Mouse (Mus musculus) heart, postnatal 25 days (tissue): ENCODE measurements at regions not wholly inside any gene's neighbourhood (a gene's known extent, or its start where the extent isn't known, plus 50 kb on each side); places are given as distances from the start of the nearest gene placed in this dataset.

Experiments
- DNase-seq: peaks from one replicate; pipeline ENCODE4 v3.0.0; 2022; ENCODE audit warnings: low spot score
- intact Hi-C: fragments of 180-260 bp; cut with DNase I; formaldehyde crosslinking; loops from one replicate; pipeline ENCODE4 v1.15.1; 2025

DNA sequence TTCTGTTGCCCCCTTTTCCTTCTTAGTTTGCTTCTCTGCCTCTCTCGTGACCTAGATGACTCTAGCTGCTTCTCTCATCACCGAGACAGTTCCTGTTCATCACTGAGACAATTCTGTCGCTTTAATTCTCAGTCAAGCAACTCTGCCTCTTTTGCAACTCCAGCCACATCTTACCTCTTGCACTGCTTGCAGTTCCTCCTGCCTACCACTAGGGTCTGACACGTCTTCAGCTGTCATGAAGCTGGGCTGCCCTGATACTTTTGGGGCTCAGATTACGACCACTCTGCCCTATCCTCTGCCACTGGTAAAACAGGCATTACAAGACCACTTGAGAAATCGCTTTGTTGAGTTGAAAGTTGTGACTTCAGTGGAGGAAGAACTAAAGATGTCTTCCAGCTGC lies 216.9 kb upstream of the Fam98a start:
- DNase-seq = no peak
- intact Hi-C loops = no loop called here

DNA sequence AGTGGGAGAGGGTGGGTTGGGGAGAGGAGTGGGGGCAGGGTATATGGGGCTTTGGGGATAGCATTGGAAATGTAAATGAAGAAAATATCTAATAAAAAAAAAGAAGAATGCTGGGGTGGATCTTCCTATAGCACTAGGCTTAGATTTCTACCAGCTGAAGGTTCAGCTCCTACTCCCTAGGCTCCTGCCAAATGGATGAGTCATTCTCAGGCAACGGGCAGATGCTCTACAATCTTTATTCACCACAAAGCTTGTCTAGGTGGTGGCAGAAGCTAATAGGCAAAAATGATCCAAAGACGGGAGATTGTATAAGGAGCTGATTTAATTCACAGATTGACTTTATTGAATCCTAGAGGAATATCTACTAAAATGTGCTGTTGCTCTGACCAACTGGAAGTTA lies 211.6 kb upstream of the Fam98a start:
- intact Hi-C loops = no loop called here
- no peak for DNase-seq

DNA sequence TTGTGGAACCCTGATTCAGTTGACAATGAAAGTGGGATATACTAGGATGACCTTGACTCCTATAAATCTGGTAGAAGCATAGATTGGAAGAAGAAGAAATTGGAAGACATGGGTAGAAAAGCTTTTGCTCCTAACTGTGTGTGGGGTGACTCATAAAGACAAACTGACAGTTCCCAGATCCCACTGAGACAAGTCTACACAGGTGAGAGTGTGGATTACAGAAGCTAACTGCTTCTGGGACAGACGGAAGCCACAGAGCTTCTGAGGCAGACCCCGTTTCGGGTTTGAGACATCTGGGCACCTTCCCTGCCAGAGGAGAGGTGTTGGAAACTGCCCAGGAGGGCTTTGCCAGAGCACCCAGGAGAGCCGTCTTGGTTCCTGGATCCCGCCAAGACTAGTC lies 204.7 kb upstream of the Fam98a start:
- DNase-seq = no peak
- intact Hi-C loops = no loop called here

DNA sequence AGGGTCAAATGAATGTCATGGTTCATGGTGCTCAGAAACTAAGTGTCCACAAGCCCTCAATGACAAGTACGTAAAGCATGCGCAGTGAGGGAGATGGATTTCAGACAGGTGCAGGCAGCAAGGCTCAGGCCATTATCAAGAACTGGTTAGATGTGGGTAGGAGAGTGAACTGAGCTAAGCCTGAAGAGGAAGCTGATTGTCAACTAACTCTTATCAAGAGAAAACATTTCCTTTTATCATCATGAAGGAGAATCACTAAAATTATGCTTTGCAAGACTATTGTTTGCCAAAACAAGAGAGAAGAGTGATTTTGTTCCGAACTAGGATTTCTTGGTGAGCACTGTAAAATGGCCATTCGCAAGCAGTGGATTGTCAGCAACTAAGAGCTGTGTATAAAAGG lies 164.7 kb upstream of the Fam98a start:
- intact Hi-C loops = no loop called here
- no peak for DNase-seq

DNA sequence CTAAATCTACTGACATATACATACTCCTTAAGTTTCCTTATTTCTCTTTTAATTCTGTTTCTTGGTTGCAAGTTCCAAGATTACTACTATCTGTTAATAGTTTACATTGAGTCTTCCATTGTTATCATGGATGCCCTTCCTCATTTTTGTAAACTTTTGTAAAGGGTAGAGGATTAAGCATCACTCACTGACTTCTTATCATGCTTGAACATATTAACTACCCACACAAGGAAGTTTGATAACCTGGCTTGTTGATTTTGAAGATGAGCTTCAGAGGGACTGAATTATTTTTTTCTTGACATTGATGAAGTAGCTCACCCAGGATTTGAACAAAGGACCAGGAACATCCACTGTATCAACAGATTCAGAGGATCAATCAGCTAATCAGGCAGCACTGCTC lies 162.8 kb upstream of the Fam98a start:
- intact Hi-C loops = no loop called here
- DNase-seq = no peak

DNA sequence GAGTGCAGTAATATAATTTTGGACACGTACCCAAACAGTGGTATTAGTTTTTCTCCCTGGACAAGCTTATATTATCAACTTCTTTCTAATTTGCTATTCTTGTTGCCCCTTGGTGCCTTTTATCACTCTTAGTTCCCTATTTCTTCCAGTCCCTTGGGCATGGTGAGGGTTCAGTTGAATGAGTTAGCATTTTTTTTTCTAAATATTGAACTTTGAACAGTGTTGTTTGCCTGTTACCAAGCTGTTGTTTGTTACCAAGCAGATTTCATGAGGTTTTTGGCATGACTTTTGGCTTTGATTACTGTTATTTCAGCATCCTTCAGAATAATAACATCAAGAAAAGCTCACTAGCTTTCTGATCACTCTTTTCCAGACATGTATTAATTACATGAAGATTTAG lies 162.3 kb upstream of the Fam98a start:
- DNase-seq = no peak
- intact Hi-C loops = no loop called here

DNA sequence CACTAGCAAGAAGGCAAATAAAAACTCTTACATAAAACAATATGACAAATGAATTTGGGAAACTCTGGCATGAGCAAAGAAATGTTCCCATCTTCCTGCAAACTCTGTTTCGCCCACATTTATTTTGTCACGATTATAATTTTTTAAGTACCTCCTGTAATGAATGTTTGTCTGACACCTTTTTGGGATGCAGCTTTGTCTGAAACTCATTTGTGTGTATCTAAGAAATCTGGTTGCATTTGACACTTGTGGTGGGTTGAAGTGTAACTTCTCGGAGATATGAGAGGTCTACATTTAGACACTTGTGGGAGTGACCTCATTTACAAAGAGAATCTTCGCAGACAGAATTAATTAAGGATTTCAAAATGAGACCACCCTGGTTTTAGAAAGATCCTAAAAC lies 155.9 kb upstream of the Fam98a start:
- intact Hi-C loops = no loop called here
- DNase-seq = no peak

DNA sequence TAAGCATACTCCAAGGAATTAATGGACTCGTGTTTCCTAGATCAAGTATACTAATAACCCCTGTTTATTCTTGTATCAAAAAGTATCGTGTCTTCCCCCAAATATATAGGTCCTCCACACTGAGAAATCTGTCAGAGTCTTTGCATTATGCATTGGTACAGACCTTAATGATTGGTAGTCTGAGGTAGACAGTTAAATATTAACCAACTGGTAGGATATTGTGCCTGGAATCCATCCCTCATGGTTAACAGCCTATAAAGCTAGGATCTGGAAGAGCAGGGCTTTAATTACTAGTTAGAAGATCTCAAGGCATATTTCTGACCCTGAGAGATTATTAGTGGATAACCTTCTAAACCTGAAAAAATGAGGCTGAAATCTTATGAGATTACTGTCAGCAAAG lies 153.6 kb upstream of the Fam98a start:
- intact Hi-C loops = no loop called here

DNA sequence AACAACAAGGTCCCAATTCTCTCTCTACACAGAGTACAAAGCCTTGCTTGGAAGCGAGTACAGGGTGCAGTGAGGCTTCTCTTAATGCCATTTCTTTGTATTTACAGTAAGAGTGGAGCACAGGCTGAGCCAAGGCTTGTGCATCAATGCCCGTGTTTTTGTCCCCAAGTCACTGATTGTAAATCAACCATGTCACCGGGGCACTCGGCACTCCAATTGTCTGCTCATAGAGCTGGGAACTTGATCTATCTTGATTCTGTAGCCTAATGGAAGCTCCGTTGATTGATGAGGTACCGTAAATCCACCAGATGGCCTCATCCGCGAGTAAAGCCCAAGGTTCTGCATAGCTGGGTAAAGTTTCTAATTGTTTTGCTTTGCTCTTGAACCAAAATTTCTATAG lies 152.1 kb upstream of the Fam98a start:
- DNase-seq = no peak
- intact Hi-C loops = no loop called here

More for the DNA sequence above, 153.6 kb upstream of the Fam98a start:
- no peak for DNase-seq

DNA sequence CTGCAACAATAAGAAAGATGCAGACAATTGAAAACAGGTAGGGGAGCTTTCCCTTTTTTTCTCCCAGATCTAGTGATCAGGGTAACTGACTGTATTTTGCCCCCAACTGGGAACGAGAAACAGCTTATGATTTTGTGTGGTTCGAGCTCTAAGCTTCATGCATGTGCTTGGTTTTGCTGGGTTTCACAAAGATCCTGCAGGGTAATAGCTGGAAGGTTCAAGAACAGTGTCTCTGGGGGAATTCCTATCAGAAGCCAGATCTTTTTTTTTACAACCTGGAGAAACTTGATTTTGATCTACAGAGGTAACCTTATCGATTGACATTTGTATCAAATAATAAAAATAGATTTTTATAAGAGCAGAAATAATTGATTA lies 145.0 kb upstream of the Fam98a start:
- DNase-seq = no peak
- intact Hi-C loops = no loop called here

DNA sequence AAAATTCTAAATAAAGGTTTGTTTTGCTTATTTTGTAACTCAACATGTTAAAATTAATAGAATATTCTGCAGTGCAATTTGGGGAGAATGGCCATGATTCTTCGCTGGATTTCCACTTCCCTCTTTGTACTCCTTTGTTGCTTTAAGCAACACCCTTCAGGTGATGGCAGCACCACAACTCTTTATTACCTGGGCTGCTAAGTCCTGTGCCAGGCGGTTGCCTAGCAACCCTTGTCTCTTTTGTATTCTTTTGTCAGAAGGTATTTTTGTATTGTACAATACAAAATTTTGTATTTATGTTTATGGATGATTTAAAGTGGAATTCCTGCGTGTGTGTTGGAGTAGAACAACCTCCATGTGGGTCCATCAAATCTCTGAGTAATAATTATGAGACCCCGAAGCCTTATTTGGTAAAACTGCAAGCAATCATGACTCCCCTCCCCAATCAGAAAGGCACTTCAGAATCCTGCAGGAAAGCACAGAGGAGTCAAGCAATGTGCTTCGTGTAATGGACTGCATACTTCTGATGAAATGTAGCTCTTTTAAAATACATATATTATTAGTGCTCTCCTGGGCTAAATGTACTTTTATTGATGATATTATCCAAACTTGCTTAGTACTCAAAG lies 144.5 kb upstream of the Fam98a start:
- intact Hi-C loops = no loop called here
- no peak for DNase-seq

DNA sequence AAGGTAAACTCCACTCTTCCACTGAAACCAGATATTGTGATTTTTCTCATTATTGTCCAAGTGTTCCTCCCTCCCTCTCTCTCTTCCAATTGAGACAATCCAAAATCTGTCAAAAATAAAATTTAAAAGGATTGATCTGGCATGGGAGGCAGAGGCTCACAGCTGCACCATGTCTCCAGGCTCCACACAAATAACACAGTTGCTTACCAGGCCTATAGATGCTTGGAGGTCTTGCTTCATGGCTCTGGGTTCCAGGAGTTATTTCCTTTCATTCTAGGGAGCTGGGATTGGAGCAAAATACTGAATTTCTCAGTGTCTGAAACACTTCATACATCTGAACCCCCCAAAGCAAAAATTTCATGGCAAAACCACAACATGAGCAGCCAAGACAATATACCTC lies 134.2 kb upstream of the Fam98a start:
- intact Hi-C loops = no loop called here
- DNase-seq = no peak

DNA sequence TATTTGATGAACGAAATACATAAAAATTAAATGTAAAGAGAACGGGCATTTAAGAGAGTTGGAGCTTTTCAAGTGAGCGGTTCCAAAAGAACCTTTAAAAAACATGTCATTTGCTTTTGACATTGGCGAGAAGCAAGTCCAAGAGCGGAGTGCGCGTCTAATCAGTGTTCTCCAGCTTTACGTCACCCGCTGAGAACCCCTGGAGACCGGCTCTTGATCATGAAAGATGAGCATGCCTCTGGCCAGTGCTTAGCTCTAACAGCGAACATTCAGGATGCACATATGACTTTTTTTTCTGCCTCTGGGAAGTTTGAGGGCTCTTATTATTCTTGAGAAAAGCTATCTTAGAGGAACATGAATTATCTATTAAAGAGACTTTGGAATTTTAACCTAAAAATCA lies 95.2 kb upstream of the Fam98a start:
- intact Hi-C loops = no loop called here
- DNase-seq = no peak

DNA sequence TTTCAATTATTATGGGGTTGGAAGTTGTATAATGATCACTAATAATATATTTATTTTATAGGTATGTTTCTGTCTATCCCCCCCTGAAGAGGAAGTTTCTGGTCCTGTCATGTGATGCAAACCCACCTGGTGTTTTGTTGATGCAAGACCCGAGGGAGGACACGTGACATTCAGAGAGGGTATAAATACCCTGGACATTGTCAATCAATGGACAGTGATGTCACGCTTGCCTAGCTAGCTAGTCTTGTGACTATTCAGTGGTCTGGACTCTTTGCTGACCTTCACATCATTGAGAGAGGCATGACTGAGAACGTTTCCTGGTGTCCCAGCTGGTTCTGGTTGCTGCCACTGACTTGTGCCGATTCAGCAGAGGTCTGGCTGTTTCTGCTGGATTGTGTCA lies 93.0 kb upstream of the Fam98a start:
- intact Hi-C loops = no loop called here

DNA sequence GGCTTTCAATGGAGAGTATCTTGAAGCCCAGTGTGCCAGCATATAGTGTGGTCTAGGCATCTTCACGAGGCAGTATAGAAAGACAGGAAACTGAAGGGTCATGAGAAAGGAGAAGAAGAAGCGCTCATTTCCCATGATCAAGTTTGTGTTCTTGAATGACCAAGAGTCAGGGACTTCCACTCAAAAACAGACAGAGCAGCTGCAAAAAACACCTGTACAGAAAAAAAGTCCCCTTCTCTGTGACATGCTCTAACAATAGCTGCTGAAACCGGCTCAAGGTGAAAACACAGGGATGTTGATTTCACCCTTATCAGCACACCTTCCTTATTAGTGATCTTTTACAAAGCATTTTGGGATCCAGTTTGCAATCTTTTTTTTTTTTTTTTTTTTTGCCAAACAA lies 90.6 kb upstream of the Fam98a start:
- DNase-seq = no peak
- intact Hi-C loops = no loop called here

More for the DNA sequence above, 93.0 kb upstream of the Fam98a start:
- DNase-seq = no peak

DNA sequence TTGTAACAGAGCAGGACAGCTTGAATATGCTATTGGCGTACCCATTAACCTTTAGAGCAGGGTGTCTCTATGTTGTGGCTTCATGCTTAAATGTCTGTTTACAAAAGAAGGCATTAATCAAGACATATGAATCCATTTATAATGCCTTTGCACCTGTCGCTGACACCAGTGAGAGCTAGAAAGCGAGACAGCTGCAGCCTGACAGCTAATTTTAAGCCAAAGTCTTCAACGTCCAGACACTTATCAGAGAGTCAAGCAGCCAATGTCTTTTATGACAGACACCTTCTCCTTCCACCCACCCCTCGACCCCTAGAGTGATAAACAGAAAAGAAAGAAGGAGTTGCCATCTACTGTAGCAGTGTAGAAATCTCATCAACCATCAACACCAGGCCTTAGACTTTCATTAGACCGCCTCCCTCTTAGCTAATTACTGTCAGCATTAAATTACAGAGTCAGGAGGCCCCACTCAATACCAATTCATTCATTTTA lies 89.3 kb upstream of the Fam98a start:
- intact Hi-C loops = no loop called here
- DNase-seq = no peak

DNA sequence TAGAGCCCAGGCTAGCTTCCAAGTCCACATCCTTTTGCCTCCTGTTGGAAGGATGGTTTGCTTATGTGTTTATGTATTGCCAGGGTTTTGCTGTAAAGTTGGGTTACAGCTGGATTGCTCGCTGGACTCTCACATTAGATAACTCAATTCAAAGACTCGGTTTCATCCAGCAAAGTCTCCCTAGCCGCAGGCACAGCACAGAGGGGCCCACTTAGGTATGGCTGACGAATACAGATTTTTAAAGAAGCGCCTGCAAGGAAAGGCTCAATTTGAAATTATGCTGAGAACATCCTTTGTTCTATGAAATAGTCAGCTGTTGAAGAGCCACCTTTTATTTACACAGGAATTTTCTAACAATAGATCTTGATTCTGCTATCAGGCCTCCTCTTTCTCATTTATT lies 88.8 kb upstream of the Fam98a start:
- intact Hi-C loops = no loop called here
- no peak for DNase-seq

DNA sequence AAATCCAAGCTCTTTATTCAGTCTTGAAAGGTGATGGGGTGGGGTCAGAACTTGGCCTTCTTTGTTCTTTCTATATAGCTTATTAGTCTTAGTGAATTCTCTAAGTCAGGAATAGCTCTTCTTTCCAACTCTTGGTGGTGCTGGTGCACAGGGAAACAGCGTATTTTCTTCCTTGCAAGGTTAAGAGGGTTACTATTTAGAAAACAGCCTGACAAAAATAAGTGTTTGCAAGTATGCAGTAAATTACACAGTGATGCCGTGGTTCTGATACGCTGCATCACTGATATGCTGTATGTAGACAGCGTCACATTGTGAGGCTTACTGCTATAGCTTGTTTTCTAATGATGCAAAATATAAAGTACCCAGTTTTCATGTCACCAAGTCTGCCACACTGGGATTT lies 78.1 kb upstream of the Fam98a start:
- intact Hi-C loops = no loop called here
- DNase-seq = no peak

DNA sequence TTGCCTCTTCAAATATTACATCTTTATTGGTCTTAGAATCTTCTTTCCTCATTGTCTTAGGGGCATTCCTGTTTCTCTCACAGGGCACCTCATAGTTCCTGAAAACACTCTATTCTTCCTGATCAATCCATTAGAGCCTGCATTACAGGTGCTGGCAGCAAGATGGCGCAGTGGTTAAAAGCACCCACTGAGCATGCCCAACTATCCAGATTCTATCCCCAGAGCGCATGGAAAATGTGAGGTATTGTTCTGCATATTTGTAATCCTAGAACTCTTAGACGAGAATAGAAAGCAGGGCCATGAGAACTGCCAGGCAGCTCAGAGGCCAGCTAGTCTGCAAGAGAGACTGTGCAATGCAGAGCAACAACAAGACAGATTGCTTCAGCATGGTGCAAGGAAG lies 67.7 kb upstream of the Fam98a start:
- intact Hi-C loops = no loop called here

DNA sequence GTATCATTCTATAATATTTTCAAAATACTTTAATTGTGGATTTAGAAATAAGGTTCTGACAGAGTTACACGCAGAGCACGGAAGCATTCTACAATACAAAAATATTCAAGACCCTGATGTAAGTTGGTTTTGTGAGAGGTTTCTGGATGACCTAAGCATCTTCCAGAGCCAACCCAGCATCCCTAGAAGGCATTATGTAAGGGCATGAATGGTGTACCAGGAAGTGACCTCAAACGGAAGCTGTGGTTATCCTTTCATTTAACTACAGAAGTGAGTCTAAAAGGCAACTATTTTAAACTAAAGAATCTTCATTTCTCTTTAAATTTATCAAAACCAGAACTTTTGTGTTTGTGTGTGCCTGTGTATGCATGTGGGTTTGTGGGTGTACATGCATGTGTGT lies 66.8 kb upstream of the Fam98a start:
- DNase-seq = no peak
- intact Hi-C loops = no loop called here

More for the DNA sequence above, 67.7 kb upstream of the Fam98a start:
- no peak for DNase-seq

DNA sequence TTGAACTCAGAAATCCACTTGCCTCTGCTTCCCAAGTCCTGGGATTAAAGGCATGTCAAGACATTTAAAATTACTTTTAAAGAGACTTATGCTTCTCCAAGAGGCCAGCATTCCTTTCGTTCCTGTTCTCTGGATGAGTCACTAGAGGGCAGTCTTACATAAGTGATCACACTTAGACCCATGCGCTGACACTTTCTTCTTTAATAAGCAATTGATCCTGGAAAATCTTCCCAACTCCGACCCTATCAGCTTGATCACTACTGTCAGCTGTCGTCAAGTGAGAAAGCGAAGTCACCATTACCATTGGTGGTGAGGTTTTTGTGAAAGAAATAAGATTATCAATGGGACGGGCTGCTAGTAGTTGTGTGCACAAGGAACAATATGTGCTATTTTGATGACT lies 65.5 kb upstream of the Fam98a start:
- no peak for DNase-seq
- intact Hi-C loops = no loop called here

DNA sequence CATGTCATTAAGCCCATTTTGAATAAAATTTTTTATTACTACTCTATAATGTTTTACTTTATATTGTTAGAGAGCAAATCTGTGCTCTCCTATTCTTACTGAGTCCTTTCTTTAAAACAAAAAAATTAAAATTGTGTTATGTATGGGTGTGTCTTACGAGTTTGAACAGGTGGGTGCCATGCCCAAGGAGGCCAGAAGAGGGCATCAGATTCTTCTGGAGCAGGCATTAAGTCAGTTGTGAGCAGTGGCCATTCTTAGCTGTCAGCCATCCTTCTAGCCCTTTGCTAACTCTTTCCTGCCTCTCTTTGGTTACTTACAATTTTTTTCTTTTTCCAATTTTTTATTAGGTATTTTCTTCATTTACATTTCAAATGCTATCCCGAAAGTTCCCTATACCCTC lies 63.6 kb upstream of the Fam98a start:
- intact Hi-C loops = no loop called here
- DNase-seq = no peak
